Mouse (Mus musculus) heart, adult 10 weeks (tissue): ENCODE results near the gene Dnaaf1. TPM values are rescaled to one million over a fixed set of nuclear protein-coding genes. Genes with fewer than 3 reads are reported as not detected.

Experiments used
- polyA plus RNA-seq: library from polyadenylated mRNA; stranded (reverse); fragments of 350-450 nt; fragmentation: Illumina TruSeq; extraction: RNeasy Lipid Tissue Mini Kit (QIAGEN cat#74804); gene quantifications from one replicate; pipeline ENCODE4 v1.2.3, GENCODE M21; 2014; ENCODE audit warnings: low read depth, low replicate concordance

Dnaaf1 gene
- polyA plus RNA-seq: not detected

DNA sequence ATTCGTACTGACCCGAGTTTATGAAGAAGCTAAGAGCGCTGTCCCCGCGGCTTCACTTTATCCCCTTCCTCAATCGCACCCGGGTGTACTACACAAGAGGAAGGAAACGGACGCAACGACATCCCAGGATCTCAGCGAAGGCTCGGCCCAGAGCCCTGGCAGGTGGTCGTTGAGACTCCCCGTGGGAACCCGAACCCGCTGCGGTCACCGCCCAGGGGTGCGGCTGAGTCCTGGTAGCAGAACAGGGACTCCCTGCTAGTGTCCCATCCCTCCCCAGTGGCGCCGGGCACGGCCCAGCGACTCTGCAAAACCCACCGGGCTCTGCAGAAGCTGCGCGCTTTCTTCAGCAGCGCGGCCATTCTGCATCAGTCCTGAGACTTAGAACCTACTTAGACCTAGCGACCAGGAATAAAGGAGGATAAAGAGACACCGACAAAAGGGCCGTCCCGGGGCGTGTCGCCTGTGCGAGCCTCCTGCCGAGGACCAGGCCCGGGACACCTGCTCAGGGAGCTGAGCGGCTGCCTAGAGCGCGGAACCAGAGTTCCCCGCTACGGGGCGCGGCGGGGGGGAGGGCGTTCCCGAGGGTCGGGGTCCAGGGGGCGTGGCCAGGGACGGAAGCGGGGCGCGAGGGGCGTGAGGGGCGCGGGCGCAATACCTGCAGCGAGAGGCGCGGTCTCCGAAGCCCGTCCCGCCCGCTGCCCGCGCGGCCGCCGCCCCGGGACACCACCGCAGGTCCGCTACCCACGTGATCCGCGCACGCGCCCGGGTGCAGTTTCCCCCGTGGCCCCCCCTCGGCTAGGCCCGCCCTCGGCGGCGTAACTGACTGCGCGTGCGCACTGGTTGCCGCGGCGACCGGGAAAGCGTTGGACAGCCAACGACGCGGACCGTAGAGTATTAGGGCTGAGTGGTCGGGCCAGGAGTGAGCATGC, at the start of gene Dnaaf1, which contains the start of gene Hsdl1:
Gene Dnaaf1, plus strand, starts transcription at position 799 of the 929 bp plus-strand sequence.
Gene Hsdl1, minus strand, starts transcription at position 747 of the 929 bp plus-strand sequence.

DNA sequence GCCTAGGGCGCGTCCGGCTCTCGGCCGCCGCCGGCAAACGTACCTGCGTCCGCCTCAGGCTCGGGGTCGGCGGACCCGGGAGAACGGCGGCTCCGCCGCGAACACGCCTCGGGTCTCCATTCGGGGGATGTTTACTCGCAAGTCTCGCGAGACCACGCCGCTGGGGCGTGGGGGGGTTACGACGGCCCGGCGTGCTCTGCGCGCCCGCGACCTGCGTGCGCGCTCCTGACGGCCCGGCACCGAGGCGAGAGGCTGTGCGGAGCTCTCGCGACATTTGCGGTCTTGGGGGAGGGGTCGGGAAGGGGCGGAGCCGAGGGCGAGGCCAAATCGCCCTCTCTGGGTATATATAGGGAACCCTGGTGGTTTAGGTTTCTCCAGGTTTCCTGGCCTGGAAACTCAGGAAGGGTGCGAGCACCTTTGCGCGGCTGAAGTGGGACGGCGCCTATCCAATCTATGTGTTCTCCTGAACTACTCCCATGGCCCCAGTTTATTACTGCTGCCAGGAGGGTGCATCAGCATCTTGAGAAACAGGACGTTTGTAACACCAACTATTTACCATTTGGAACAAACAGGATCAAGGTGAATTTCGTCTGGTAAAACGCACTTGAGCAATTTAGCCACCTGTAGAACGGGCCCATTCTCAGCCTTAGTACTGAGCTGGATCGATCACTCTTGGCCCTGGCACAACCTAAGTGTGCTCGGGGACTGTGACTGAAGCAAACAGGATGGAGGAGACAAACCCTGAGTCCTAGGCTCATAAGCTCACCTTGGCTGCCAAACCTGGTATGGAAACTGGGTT, 16.2 kb upstream of the Dnaaf1 start, which contains the start of gene Mbtps1:
Gene Mbtps1, minus strand, starts transcription at position 133 of the 799 bp plus-strand sequence.

GRCm38 (mm10) chr8:119604996-119605395, 30.0 kb downstream of the Dnaaf1 start, which contains the start of gene Taf1c:
Gene Taf1c (minus strand): TSS chr8:119605222.

DNA sequence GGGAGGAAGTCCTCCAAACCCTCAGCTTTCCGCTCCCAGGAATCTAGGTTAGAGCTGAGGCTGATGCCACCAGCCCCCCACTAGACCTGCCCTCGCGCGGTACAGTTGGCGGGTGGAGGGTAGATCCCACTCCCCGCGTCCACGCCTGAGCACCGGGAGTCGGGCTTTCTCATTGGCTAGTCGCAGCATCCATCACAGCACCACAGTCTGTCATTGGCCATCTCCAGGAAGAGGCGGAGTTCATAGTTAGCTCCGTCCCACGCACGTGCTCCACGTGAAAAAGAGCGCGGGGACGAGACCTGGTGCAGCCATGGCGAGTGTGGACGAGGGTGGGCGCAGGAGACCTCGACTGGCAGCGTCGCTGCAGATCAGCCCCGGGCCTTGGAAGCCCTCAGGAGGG, 37.4 kb downstream of the Dnaaf1 start, which contains the start of gene Adad2:
Gene Adad2, plus strand, starts transcription at position 277 of the 400 bp plus-strand sequence.

GRCm38 (mm10) chr8:119635378-119635777, 60.3 kb downstream of the Dnaaf1 start, which contains the start of gene Kcng4:
Gene Kcng4 (minus strand): TSS chr8:119635680.

Other genes starting within 250 kb of the Dnaaf1 start
- 144 TPM for gene Hsbp1, start 230.7 kb upstream of the Dnaaf1 start, polyA plus RNA-seq
- gene Mlycd, start 180.4 kb upstream of the Dnaaf1 start, polyA plus RNA-seq: 108 TPM
- 4.1 TPM for gene Osgin1, start 141.1 kb upstream of the Dnaaf1 start, polyA plus RNA-seq
- gene Necab2, start 128.5 kb upstream of the Dnaaf1 start, polyA plus RNA-seq: not detected
- gene Slc38a8, start 73.5 kb upstream of the Dnaaf1 start, polyA plus RNA-seq: not detected
- gene Mbtps1, start 16.5 kb upstream of the Dnaaf1 start, polyA plus RNA-seq: 34.2 TPM
- gene Hsdl1, start 52 bp upstream of the Dnaaf1 start, polyA plus RNA-seq: 13.6 TPM
- gene Taf1c, start 30.0 kb downstream of the Dnaaf1 start, polyA plus RNA-seq: 5.3 TPM
- not detected for gene Adad2, start 37.5 kb downstream of the Dnaaf1 start, polyA plus RNA-seq
- gene Kcng4, start 60.4 kb downstream of the Dnaaf1 start, polyA plus RNA-seq: 0.34 TPM
- gene Wfdc1, start 91.1 kb downstream of the Dnaaf1 start, polyA plus RNA-seq: 23.6 TPM
- gene Atp2c2, start 124.8 kb downstream of the Dnaaf1 start, polyA plus RNA-seq: not detected
- 13.1 TPM for gene Tldc1, start 203.2 kb downstream of the Dnaaf1 start, polyA plus RNA-seq